Mouse (Mus musculus) MEL (cell line): Measurements from ENCODE around the gene Rad51b.

Experiments used
- CHD1 ChIP-seq: IDR thresholded peaks from 2 replicates; pipeline ENCODE4 v1.6.1; 2012; ENCODE audit warnings: low read depth, mild to moderate bottlenecking, inconsistent platforms, low read length, improper control_type of control experiment
- CTCF ChIP-seq, 3 experiments: IDR thresholded peaks in 2 of 3; conservative IDR thresholded peaks in 1 of 3; 2 replicates each; pipeline ENCODE4 v1.5.1; 2011 to 2012; ENCODE audit warnings: low read length in 3 of 3, low read depth in 2 of 3, mild to moderate bottlenecking in 2 of 3, improper control_type of control experiment in 1 of 3, inconsistent platforms in 1 of 3, mixed read lengths in 1 of 3, moderate library complexity in 1 of 3; ENCODE audit not compliant: control insufficient read depth in 1 of 3, insufficient read depth in 1 of 3, poor library complexity in 1 of 3, severe bottlenecking in 1 of 3
- EP300 ChIP-seq, 2 experiments: IDR thresholded peaks; 2 replicates each; pipeline ENCODE4 v1.6.1; 2011; ENCODE audit warnings: improper control_type of control experiment in 2 of 2, low read length in 2 of 2, low read depth in 1 of 2, mild to moderate bottlenecking in 1 of 2
- JUND ChIP-seq: IDR thresholded peaks from 2 replicates; pipeline ENCODE4 v1.6.1; 2011; ENCODE audit warnings: low read depth, mild to moderate bottlenecking, improper control_type of control experiment, low read length
- MEF2A ChIP-seq: IDR thresholded peaks from 2 replicates; pipeline ENCODE4 v1.6.1; 2014; ENCODE audit warnings: low read depth, mild to moderate bottlenecking, inconsistent platforms, low read length, improper control_type of control experiment; ENCODE audit not compliant: poor library complexity, insufficient replicate concordance, severe bottlenecking; ENCODE audit errors: extremely low read depth
- MYB ChIP-seq: IDR thresholded peaks from 2 replicates; pipeline ENCODE4 v1.6.1; 2011; ENCODE audit warnings: mild to moderate bottlenecking, low read depth, low read length, improper control_type of control experiment
- USF1 ChIP-seq: IDR thresholded peaks from 2 replicates; pipeline ENCODE4 v1.6.1; 2014; ENCODE audit warnings: low read depth, mild to moderate bottlenecking, inconsistent platforms, low read length, improper control_type of control experiment, moderate library complexity

DNA sequence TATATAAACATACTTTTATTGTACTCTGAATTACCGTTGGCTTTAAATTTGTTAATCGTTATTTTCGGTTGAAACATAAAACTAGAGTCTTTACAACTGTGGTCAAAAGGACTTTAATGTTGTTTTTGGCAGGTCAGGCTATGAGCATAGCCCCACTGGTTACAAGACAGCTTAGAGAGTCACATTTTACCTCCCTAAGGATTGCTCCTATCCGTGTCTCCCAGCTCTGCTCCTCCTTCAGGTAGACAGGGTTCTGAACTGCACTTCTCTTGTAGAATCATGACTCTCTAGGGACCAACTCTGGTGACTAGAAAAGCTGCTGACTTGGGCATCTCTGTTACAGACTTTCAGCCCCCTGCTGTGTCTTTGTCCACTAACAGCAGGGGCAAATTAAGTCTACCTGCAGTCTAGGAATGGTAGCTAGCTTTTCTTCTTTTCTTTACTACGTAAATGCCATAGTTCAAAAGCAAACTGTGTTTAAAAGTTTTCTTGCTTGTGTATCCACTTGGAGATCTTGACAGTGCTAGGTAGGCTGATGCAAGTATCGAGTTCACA is 44.3 kb downstream of the Rad51b start:
- TF ChIP-seq CTCF (IDR thresholded peaks at IDR 0.05 in 2 of 3, conservative IDR thresholded peaks at IDR 0.05 in 1 of 3; ENCODE audit: control insufficient read depth in 1 of 3, insufficient read depth in 1 of 3, low read depth in 2 of 3, low read length in 3 of 3, poor library complexity in 1 of 3, severe bottlenecking in 1 of 3): no peak
- no peak for TF ChIP-seq MEF2A
- no peak for TF ChIP-seq JUND
- no peak for TF ChIP-seq EP300 (IDR thresholded peaks at IDR 0.05; ENCODE audit: low read depth in 1 of 2, low read length in 2 of 2)
- TF ChIP-seq USF1: no peak
- TF ChIP-seq MYB: no peak
- TF ChIP-seq CHD1: no peak
